Mouse (Mus musculus) MEL (cell line): ENCODE measurements at regions not wholly inside any gene's neighbourhood (a gene's known extent, or its start where the extent isn't known, plus 50 kb on each side); places are given as distances from the start of the nearest gene placed in this dataset.

Experiments
- DNase-seq: peaks from one replicate; pipeline ENCODE4 v3.0.0; 2011; ENCODE audit warnings: low read depth, low spot score
- H3K27ac ChIP-seq: 2 replicates; pipeline ENCODE4 v1.5.1; 2012; ENCODE audit warnings: low read depth, mild to moderate bottlenecking, control low read depth, low read length, moderate library complexity; ENCODE audit not compliant: control insufficient read depth
- H3K27me3 ChIP-seq, 2 experiments: fragments of 150-350 bp in 1 of 2; sonication (generic) in 1 of 2; 2 replicates each; pipeline ENCODE4 v1.6.1; 2012; ENCODE audit warnings: low read length in 2 of 2, mild to moderate bottlenecking in 2 of 2, improper control_type of control experiment in 1 of 2, moderate library complexity in 1 of 2; ENCODE audit not compliant: insufficient read depth in 2 of 2, control insufficient read depth in 1 of 2
- H3K36me3 ChIP-seq, 2 experiments: 2 replicates each; pipeline ENCODE4 v1.6.1; 2012 to 2014; ENCODE audit warnings: low read length in 2 of 2, improper control_type of control experiment in 1 of 2, inconsistent platforms in 1 of 2, mild to moderate bottlenecking in 1 of 2; ENCODE audit not compliant: insufficient read depth in 2 of 2, control insufficient read depth in 1 of 2
- H3K4me1 ChIP-seq, 2 experiments: fragments of 150-350 bp in 1 of 2; sonication (generic) in 1 of 2; 2 replicates each; pipeline ENCODE4 v1.6.1; 2012; ENCODE audit warnings: low read length in 2 of 2, improper control_type of control experiment in 1 of 2, mild to moderate bottlenecking in 1 of 2; ENCODE audit not compliant: insufficient read depth in 2 of 2, control insufficient read depth in 1 of 2
- H3K4me3 ChIP-seq, 2 experiments: fragments of 150-350 bp in 1 of 2; sonication (generic) in 1 of 2; 2 replicates each; pipeline ENCODE4 v1.5.1; 2012; ENCODE audit warnings: low read depth in 2 of 2, low read length in 2 of 2, mild to moderate bottlenecking in 2 of 2, moderate library complexity in 2 of 2, control low read depth in 1 of 2, improper control_type of control experiment in 1 of 2; ENCODE audit not compliant: control insufficient read depth in 1 of 2, insufficient read depth in 1 of 2
- H3K79me2 ChIP-seq: 2 replicates; pipeline ENCODE4 v1.6.1; 2012; ENCODE audit warnings: mild to moderate bottlenecking, low read length, moderate library complexity; ENCODE audit not compliant: control insufficient read depth, poor library complexity, insufficient read depth
- H3K9ac ChIP-seq: 2 replicates; pipeline ENCODE4 v1.6.1; 2012; ENCODE audit warnings: low read depth, mild to moderate bottlenecking, control low read depth, low read length, moderate library complexity; ENCODE audit not compliant: control insufficient read depth, poor library complexity, severe bottlenecking
- H3K9me3 ChIP-seq: fragments of 150-350 bp; sonication (generic); replicated peaks from 2 replicates; pipeline ENCODE4 v1.6.1; 2012; ENCODE audit warnings: mild to moderate bottlenecking, low read length, improper control_type of control experiment, moderate library complexity; ENCODE audit not compliant: insufficient read depth
- CHD1 ChIP-seq: IDR thresholded peaks from 2 replicates; pipeline ENCODE4 v1.6.1; 2012; ENCODE audit warnings: low read depth, mild to moderate bottlenecking, inconsistent platforms, low read length, improper control_type of control experiment
- CHD2 ChIP-seq: IDR thresholded peaks from 2 replicates; pipeline ENCODE4 v1.6.1; 2011; ENCODE audit warnings: low read length, improper control_type of control experiment
- E2F4 ChIP-seq: IDR thresholded peaks from 2 replicates; pipeline ENCODE4 v1.6.1; 2011; ENCODE audit warnings: low read depth, low read length, improper control_type of control experiment, borderline replicate concordance
- ELF1 ChIP-seq: IDR thresholded peaks from 2 replicates; pipeline ENCODE4 v1.6.1; 2014; ENCODE audit warnings: low read depth, mild to moderate bottlenecking, inconsistent platforms, low read length, improper control_type of control experiment, moderate library complexity
- GATA1 ChIP-seq: IDR thresholded peaks from 2 replicates; pipeline ENCODE4 v1.6.1; 2011; ENCODE audit warnings: low read depth, low read length, improper control_type of control experiment
- JUND ChIP-seq: IDR thresholded peaks from 2 replicates; pipeline ENCODE4 v1.6.1; 2011; ENCODE audit warnings: low read depth, mild to moderate bottlenecking, improper control_type of control experiment, low read length
- MAX ChIP-seq: IDR thresholded peaks from 2 replicates; pipeline ENCODE4 v1.6.1; 2011; ENCODE audit warnings: low read length, improper control_type of control experiment
- MAZ ChIP-seq: IDR thresholded peaks from 2 replicates; pipeline ENCODE4 v1.6.1; 2012; ENCODE audit warnings: low read depth, mild to moderate bottlenecking, inconsistent platforms, low read length, improper control_type of control experiment
- MYB ChIP-seq: IDR thresholded peaks from 2 replicates; pipeline ENCODE4 v1.6.1; 2011; ENCODE audit warnings: mild to moderate bottlenecking, low read depth, low read length, improper control_type of control experiment
- MYC ChIP-seq: IDR thresholded peaks from 2 replicates; pipeline ENCODE4 v1.6.1; 2011; ENCODE audit warnings: low read depth, mild to moderate bottlenecking, low read length, improper control_type of control experiment, moderate library complexity
- NRF1 ChIP-seq: IDR thresholded peaks from 2 replicates; pipeline ENCODE4 v1.6.1; 2014; ENCODE audit warnings: low read depth, mild to moderate bottlenecking, inconsistent platforms, low read length, improper control_type of control experiment, moderate library complexity; ENCODE audit not compliant: poor library complexity, insufficient read depth, severe bottlenecking
- POLR2A ChIP-seq, 2 experiments: IDR thresholded peaks; 2 replicates each; pipeline ENCODE4 v1.6.1; 2011 to 2012; ENCODE audit warnings: low read length in 2 of 2, mild to moderate bottlenecking in 2 of 2, control low read depth in 1 of 2, improper control_type of control experiment in 1 of 2, low read depth in 1 of 2, moderate library complexity in 1 of 2; ENCODE audit not compliant: control insufficient read depth in 1 of 2, insufficient read depth in 1 of 2, poor library complexity in 1 of 2
- POLR2AphosphoS2 ChIP-seq: IDR thresholded peaks from 2 replicates; pipeline ENCODE4 v1.6.1; 2011; ENCODE audit warnings: low read length, improper control_type of control experiment
- POLR2AphosphoS5 ChIP-seq: IDR thresholded peaks from 2 replicates; pipeline ENCODE4 v1.6.1; 2012; ENCODE audit warnings: low read depth, borderline replicate concordance, mild to moderate bottlenecking, inconsistent platforms, low read length, moderate library complexity, mixed read lengths
- RAD21 ChIP-seq: IDR thresholded peaks from 2 replicates; pipeline ENCODE4 v1.6.1; 2011; ENCODE audit warnings: mild to moderate bottlenecking, low read depth, low read length, improper control_type of control experiment
- TBP ChIP-seq: IDR thresholded peaks from 2 replicates; pipeline ENCODE4 v1.8.0; 2011; ENCODE audit warnings: low read depth, low read length, improper control_type of control experiment
- TCF12 ChIP-seq: IDR thresholded peaks from 2 replicates; pipeline ENCODE4 v1.6.1; 2014; ENCODE audit warnings: low read depth, mild to moderate bottlenecking, inconsistent platforms, low read length, improper control_type of control experiment, moderate library complexity
- ZC3H11A ChIP-seq: IDR thresholded peaks from 2 replicates; pipeline ENCODE4 v1.6.1; 2012; ENCODE audit warnings: low read depth, mild to moderate bottlenecking, inconsistent platforms, low read length, improper control_type of control experiment

DNA sequence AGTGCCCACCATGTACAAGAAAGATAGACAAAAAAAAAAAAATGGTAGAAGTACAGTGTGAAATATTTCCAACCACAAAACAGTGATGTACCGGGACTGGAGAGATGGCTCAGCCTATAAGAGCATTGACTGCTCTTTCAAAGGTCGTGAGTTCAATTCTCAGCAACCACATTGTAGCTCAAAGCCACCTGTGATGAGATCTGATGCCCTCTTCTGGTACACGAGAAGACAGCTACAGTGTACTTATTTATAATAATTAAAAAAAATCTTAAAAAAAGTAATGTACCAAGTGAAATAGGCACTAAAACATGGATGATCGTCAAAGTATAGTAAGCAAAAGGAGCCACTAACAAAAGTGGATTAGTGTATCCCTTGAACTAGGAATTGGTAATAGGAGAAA is 1154.2 kb upstream of the Sel1l start:
- Histone ChIP-seq H3K9ac (no peak overlapping the region), H3K9me3 (no peaks in the 10 kb centered on the region), H3K4me1 (no peaks in the 10 kb centered on the region), H3K79me2 (no peaks in the 10 kb centered on the region), H3K36me3 (no peaks in the 10 kb centered on the region), H3K4me3 (no peak overlapping the region), H3K27me3 (no peaks in the 10 kb centered on the region), H3K27ac (no peak overlapping the region)
- DNase-seq = no peak
- TF ChIP-seq GATA1 = no peak
- no peak for TF ChIP-seq MYC
- no peak for TF ChIP-seq TCF12
- TF ChIP-seq CHD1 = no peak
- no peak for TF ChIP-seq ELF1
- TF ChIP-seq MAZ = no peak
- TF ChIP-seq E2F4 = no peak

DNA sequence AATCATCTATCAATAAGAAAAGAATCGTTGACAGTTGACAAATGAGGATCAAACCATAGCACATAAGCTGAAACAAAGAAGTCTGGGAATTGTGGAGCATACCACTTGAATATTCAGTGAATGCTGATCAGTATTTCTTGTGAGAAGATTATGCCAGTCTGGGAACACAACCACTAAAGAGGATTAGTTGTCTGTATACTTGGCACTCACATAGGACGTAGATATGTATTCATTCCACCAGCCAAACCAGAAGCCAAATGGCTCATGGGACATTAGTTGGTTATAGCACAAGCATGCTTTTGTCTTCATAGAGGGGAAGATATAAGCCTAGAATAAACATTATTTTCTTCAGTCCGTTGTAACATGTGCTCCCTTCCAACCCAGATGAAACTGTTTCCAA is 1126.7 kb upstream of the Sel1l start:
- no peaks in the 10 kb centered on the region for H3K79me2 ChIP-seq
- no peak overlapping the region for H3K27ac ChIP-seq
- no peaks in the 10 kb centered on the region for H3K36me3 ChIP-seq
- H3K4me1 ChIP-seq = no peaks in the 10 kb centered on the region
- no peaks in the 10 kb centered on the region for H3K27me3 ChIP-seq
- no peak for DNase-seq
- no peak overlapping the region for H3K4me3 ChIP-seq
- no peaks in the 10 kb centered on the region for H3K9me3 ChIP-seq
- no peak overlapping the region for H3K9ac ChIP-seq
- TF ChIP-seq NRF1 (no peak), POLR2AphosphoS2 (no peak), RAD21 (no peak), CHD2 (no peak), MAX (no peak), CHD1 (no peak), POLR2A (IDR thresholded peaks at IDR 0.05; ENCODE audit: control insufficient read depth in 1 of 2, insufficient read depth in 1 of 2, low read depth in 1 of 2, low read length in 2 of 2, poor library complexity in 1 of 2) (no peak), JUND (no peak)

GRCm38 (mm10) chr12:92944352-92944751 is 1095.4 kb upstream of the Sel1l start:
- Histone ChIP-seq H3K4me3 (no peak overlapping the region), H3K9ac (no peak overlapping the region), H3K27me3 (no peaks in the 10 kb centered on the region), H3K4me1 (no peaks in the 10 kb centered on the region), H3K9me3 (no peaks in the 10 kb centered on the region), H3K27ac (no peak overlapping the region), H3K36me3 (no peaks in the 10 kb centered on the region), H3K79me2 (no peaks in the 10 kb centered on the region)
- no peak for DNase-seq
- TF ChIP-seq ZC3H11A (no peak), MYC (no peak), MYB (no peak), POLR2AphosphoS5 (no peak), POLR2A (IDR thresholded peaks at IDR 0.05; ENCODE audit: control insufficient read depth in 1 of 2, insufficient read depth in 1 of 2, low read depth in 1 of 2, low read length in 2 of 2, poor library complexity in 1 of 2) (no peak), TBP (no peak)
